Mouse (Mus musculus): ENCODE measurements around the gene Dot1l. TPM values are rescaled to one million over a fixed set of nuclear protein-coding genes. Genes with fewer than 3 reads are reported as not detected.

The Dot1l gene
- polyA plus RNA-seq, 1 experiment from 2014 or later = 7.5 TPM

- H3K4me3 ChIP-seq (ENCODE audit: low read depth, low read length) = no peak overlapping the region
- ATAC-seq (ENCODE audit: low read depth) = no peak
- H3K9ac ChIP-seq (ENCODE audit: low read depth, low read length) = 0 out of 2 replicates have a peak overlapping the region, but pooled peaks have one; percentile 13
- no peaks in the 10 kb centered on the region for H3K27me3 ChIP-seq (ENCODE audit: control insufficient read depth, insufficient read depth, low read depth, low read length)
- no peak overlapping the region for H3K4me2 ChIP-seq (ENCODE audit: low read depth, low read length)
- WGBS (ENCODE audit: insufficient replicate concordance) = 43% methylated on average over 2 of the region's 2 CpGs
- no peaks in the 10 kb centered on the region for H3K36me3 ChIP-seq (ENCODE audit: control insufficient read depth, insufficient read depth)
- peaks cover 52% of the 10 kb centered on the region for H3K4me1 ChIP-seq (ENCODE audit: control insufficient read depth, low read depth, low read length)
- H3K9me3 ChIP-seq (replicated peaks; ENCODE audit: control insufficient read depth, low read length) = no peaks in the 10 kb centered on the region
- H3K27ac ChIP-seq (ENCODE audit: low read length) = peak overlapping the region; percentile 85
Observed at GRCm38 (mm10) chr10:80821991-80822390, 67.0 kb downstream of the Dot1l start.

- Histone ChIP-seq H3K27me3 (ENCODE audit: control insufficient read depth, insufficient read depth, low read depth, low read length) (no peaks in the 10 kb centered on the region), H3K4me3 (ENCODE audit: low read depth, low read length) (no peak overlapping the region), H3K36me3 (ENCODE audit: control insufficient read depth, insufficient read depth) (no peaks in the 10 kb centered on the region), H3K4me2 (ENCODE audit: low read depth, low read length) (no peak overlapping the region), H3K9ac (ENCODE audit: low read depth, low read length) (0 out of 2 replicates have a peak overlapping the region, but pooled peaks have one; percentile 13), H3K9me3 (replicated peaks; ENCODE audit: control insufficient read depth, low read length) (no peaks in the 10 kb centered on the region), H3K4me1 (ENCODE audit: control insufficient read depth, low read depth, low read length) (peaks cover 53% of the 10 kb centered on the region), H3K27ac (ENCODE audit: low read length) (peak overlapping the region; percentile 85)
- WGBS (ENCODE audit: insufficient replicate concordance) = 74% methylated on average over 5 of the region's 5 CpGs
- ATAC-seq (ENCODE audit: low read depth) = no peak
Observed at GRCm38 (mm10) chr10:80822528-80822927, 67.5 kb downstream of the Dot1l start.

- H3K36me3 ChIP-seq (ENCODE audit: control insufficient read depth, insufficient read depth) = no peaks in the 10 kb centered on the region; the same call in 1 of the 2 replicates
- 57% methylated on average over 1 of the region's 1 CpGs for WGBS (ENCODE audit: insufficient replicate concordance)
- ATAC-seq (ENCODE audit: low read depth) = no peak
- no peaks in the 10 kb centered on the region for H3K27me3 ChIP-seq (ENCODE audit: control insufficient read depth, insufficient read depth, low read depth, low read length)
- no peak overlapping the region for H3K4me2 ChIP-seq (ENCODE audit: low read depth, low read length)
- peaks cover 59% of the 10 kb centered on the region for H3K4me1 ChIP-seq (ENCODE audit: control insufficient read depth, low read depth, low read length)
- no peaks in the 10 kb centered on the region for H3K9me3 ChIP-seq (replicated peaks; ENCODE audit: control insufficient read depth, low read length)
- H3K27ac ChIP-seq (ENCODE audit: low read length) = peak overlapping the region; percentile 82
- no peak overlapping the region for H3K4me3 ChIP-seq (ENCODE audit: low read depth, low read length)
- H3K9ac ChIP-seq (ENCODE audit: low read depth, low read length) = no peak overlapping the region
Observed at GRCm38 (mm10) chr10:80823316-80823715, 68.3 kb downstream of the Dot1l start.

GRCm38 (mm10) chr10:80823847-80824643 lies 69.0 kb downstream of the Dot1l start:
- no peak for ATAC-seq (ENCODE audit: low read depth)
- H3K9ac ChIP-seq (ENCODE audit: low read depth, low read length) = peak overlapping the region; percentile 13
- peak overlapping the region; percentile 33 for H3K4me2 ChIP-seq (ENCODE audit: low read depth, low read length)

GRCm38 (mm10) chr10:80824827-80825226 lies 69.8 kb downstream of the Dot1l start:
- 0 out of 2 replicates have a peak overlapping the region, but pooled peaks have one; percentile 33 for H3K4me2 ChIP-seq (ENCODE audit: low read depth, low read length)
- WGBS (ENCODE audit: insufficient replicate concordance) = 31% methylated on average over 2 of the region's 2 CpGs

More at GRCm38 (mm10) chr10:80823847-80824643, 69.0 kb downstream of the Dot1l start:
- 22% methylated on average over 8 of the region's 8 CpGs for WGBS (ENCODE audit: insufficient replicate concordance)
- Histone ChIP-seq H3K36me3 (ENCODE audit: control insufficient read depth, insufficient read depth) (peaks cover 4% of the 10 kb centered on the region), H3K27me3 (ENCODE audit: control insufficient read depth, insufficient read depth, low read depth, low read length) (no peaks in the 10 kb centered on the region), H3K4me1 (ENCODE audit: control insufficient read depth, low read depth, low read length) (peaks cover 54% of the 10 kb centered on the region), H3K4me3 (ENCODE audit: low read depth, low read length) (no peak overlapping the region), H3K27ac (ENCODE audit: low read length) (peak overlapping the region; percentile 82), H3K9me3 (replicated peaks; ENCODE audit: control insufficient read depth, low read length) (no peaks in the 10 kb centered on the region)

GRCm38 (mm10) chr10:80826151-80827062 lies 71.4 kb downstream of the Dot1l start, which contains the start of gene Oaz1:
Gene Oaz1 (plus strand): TSS chr10:80826656.
- peak; percentile 92 for ATAC-seq (ENCODE audit: low read depth)
- peak within 1 kb of the TSS; percentile 92 for H3K27ac ChIP-seq (ENCODE audit: low read length)
- peak within 1 kb of the TSS; percentile 79 for H3K9ac ChIP-seq (ENCODE audit: low read depth, low read length)
- no peaks in the 10 kb centered on the region for H3K9me3 ChIP-seq (replicated peaks; ENCODE audit: control insufficient read depth, low read length)
- peaks cover 64% of the 10 kb centered on the region for H3K4me1 ChIP-seq (ENCODE audit: control insufficient read depth, low read depth, low read length)
- peak within 1 kb of the TSS; percentile 86 for H3K4me2 ChIP-seq (ENCODE audit: low read depth, low read length)
- no peaks in the 10 kb centered on the region for H3K27me3 ChIP-seq (ENCODE audit: control insufficient read depth, insufficient read depth, low read depth, low read length)
- under 1% methylated on average over 76 of the region's 82 CpGs for WGBS (ENCODE audit: insufficient replicate concordance)
- H3K36me3 ChIP-seq (ENCODE audit: control insufficient read depth, insufficient read depth) = peaks cover 19% of the 10 kb centered on the region
- H3K4me3 ChIP-seq (ENCODE audit: low read depth, low read length) = peak within 1 kb of the TSS; percentile 75

More at GRCm38 (mm10) chr10:80824827-80825226, 69.8 kb downstream of the Dot1l start:
- Histone ChIP-seq H3K9me3 (replicated peaks; ENCODE audit: control insufficient read depth, low read length) (no peaks in the 10 kb centered on the region), H3K9ac (ENCODE audit: low read depth, low read length) (peak overlapping the region; percentile 13; the same call in 1 of the 2 replicates), H3K36me3 (ENCODE audit: control insufficient read depth, insufficient read depth) (peaks cover 12% of the 10 kb centered on the region), H3K27me3 (ENCODE audit: control insufficient read depth, insufficient read depth, low read depth, low read length) (no peaks in the 10 kb centered on the region), H3K27ac (ENCODE audit: low read length) (peak overlapping the region; percentile 82), H3K4me3 (ENCODE audit: low read depth, low read length) (no peak overlapping the region), H3K4me1 (ENCODE audit: control insufficient read depth, low read depth, low read length) (peaks cover 54% of the 10 kb centered on the region)
- ATAC-seq (ENCODE audit: low read depth) = no peak

- no peaks in the 10 kb centered on the region for H3K9me3 ChIP-seq (replicated peaks; ENCODE audit: control insufficient read depth, low read length)
- 6% methylated on average over 29 of the region's 29 CpGs for WGBS (ENCODE audit: insufficient replicate concordance)
- H3K4me3 ChIP-seq (ENCODE audit: low read depth, low read length) = peak overlapping the region; percentile 75
- peak overlapping the region; percentile 86 for H3K4me2 ChIP-seq (ENCODE audit: low read depth, low read length)
- peaks cover 19% of the 10 kb centered on the region for H3K36me3 ChIP-seq (ENCODE audit: control insufficient read depth, insufficient read depth)
- no peaks in the 10 kb centered on the region for H3K27me3 ChIP-seq (ENCODE audit: control insufficient read depth, insufficient read depth, low read depth, low read length)
- no peak for ATAC-seq (ENCODE audit: low read depth)
- H3K9ac ChIP-seq (ENCODE audit: low read depth, low read length) = peak overlapping the region; percentile 79
- H3K4me1 ChIP-seq (ENCODE audit: control insufficient read depth, low read depth, low read length) = peaks cover 65% of the 10 kb centered on the region
- peak overlapping the region; percentile 92 for H3K27ac ChIP-seq (ENCODE audit: low read length)
Observed at GRCm38 (mm10) chr10:80827063-80827869, 72.3 kb downstream of the Dot1l start.

GRCm38 (mm10) chr10:80827870-80828420 lies 72.9 kb downstream of the Dot1l start:
- H3K9me3 ChIP-seq (replicated peaks; ENCODE audit: control insufficient read depth, low read length) = no peaks in the 10 kb centered on the region
- H3K36me3 ChIP-seq (ENCODE audit: control insufficient read depth, insufficient read depth) = peaks cover 19% of the 10 kb centered on the region
- H3K4me2 ChIP-seq (ENCODE audit: low read depth, low read length) = peak overlapping the region; percentile 86
- H3K27me3 ChIP-seq (ENCODE audit: control insufficient read depth, insufficient read depth, low read depth, low read length) = no peaks in the 10 kb centered on the region; the same call in 1 of the 2 replicates
- WGBS (ENCODE audit: insufficient replicate concordance) = 76% methylated on average over 10 of the region's 10 CpGs
- peak overlapping the region; percentile 92 for H3K27ac ChIP-seq (ENCODE audit: low read length)
- H3K4me1 ChIP-seq (ENCODE audit: control insufficient read depth, low read depth, low read length) = peaks cover 62% of the 10 kb centered on the region
- no peak for ATAC-seq (ENCODE audit: low read depth)
- H3K4me3 ChIP-seq (ENCODE audit: low read depth, low read length) = peak overlapping the region; percentile 75
- H3K9ac ChIP-seq (ENCODE audit: low read depth, low read length) = peak overlapping the region; percentile 79

Measured in liver, embryonic 16.5 days (tissue).